Mouse (Mus musculus): ENCODE results near the gene Capn3.

DNA sequence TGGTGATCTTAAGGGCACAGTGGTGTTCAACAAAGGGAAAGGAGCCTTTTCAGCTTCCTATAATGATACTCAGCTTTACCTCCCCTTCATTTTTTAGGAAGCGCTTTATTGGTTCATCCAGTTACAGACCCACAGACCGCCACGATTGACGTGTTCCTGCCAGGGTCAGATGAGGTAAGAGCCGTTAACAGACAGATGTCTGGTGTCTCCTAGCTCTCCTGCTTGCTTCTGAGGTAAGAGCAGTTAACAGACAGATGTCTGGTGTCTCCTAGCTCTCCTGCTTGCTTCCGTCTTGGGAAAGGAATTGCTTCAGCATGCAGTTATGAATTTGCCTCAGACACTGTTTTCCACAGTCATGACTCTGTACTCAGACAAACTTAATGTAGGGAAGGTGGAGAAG is 5.1 kb upstream of the Capn3 start:
- TF ChIP-seq POLR2A (IDR thresholded peaks at IDR 0.05; ENCODE audit: control insufficient read depth, extremely low read depth, insufficient read depth, low read length, poor library complexity) (no peak), CTCF (IDR thresholded peaks at IDR 0.05; ENCODE audit: borderline replicate concordance, control insufficient read depth, extremely low read depth, insufficient read depth, low read length, poor library complexity) (no peak)

Measured in thymus, adult 2 months (tissue).